Mouse (Mus musculus) layer of hippocampus, adult 18-20 months (tissue): Measurements from ENCODE around the gene Gm13271. TPM values are rescaled to one million over a fixed set of nuclear protein-coding genes. Genes with fewer than 3 reads are reported as not detected.
"Not testable (repeated sequence)": the region's sequence is repeated elsewhere in the genome, so short reads cannot be mapped to it uniquely, and the experiment has no call there.

Experiments used
- DNase-seq, 2 experiments: peaks; one replicate each; pipeline ENCODE4 v3.0.0; 2022; ENCODE audit warnings: low spot score in 2 of 2
- total RNA-seq, 2 experiments: library from RNA; stranded (reverse); gene quantifications; 2 replicates each; pipeline ENCODE4 v1.2.3; 2021

The Gm13271 gene
- total RNA-seq, 2 experiments from 2014 or later, result not detected

DNA sequence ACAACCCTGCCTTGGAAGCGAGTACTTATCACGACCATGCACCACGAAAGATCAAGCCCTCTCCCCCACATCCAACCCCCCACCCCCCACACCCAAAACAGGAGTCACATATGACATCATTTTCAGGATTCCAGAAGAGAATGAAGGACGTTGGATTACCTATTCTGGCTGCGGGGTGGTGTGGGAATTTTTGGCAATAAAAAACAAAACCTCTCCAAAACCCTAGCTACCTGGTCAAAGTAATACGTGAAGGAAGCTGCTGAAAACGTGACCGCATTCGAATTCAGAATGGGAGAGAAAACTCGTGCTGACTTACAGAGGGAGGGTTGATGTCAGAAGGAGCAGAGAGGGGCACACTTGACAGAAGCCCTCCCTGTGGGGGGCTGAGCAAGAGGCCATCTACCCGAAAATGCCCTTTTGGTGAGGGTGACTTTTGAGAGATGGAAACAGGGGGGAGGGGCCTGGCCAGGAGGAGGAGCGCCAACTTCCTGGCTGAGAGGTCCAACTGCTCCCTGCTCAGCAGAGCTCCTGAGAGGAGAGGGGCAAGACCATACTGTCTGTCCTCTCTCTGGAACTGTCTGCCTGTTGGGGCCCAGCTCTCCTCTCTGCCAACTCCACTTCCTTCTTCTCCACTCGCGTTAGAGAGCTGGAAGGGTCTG lies 5.1 kb downstream of the Gm13271 start, which contains the start of gene Gm13283:
Gene Gm13283, plus strand, starts transcription at position 510 of the 659 bp plus-strand sequence.
- DNase-seq, result peak in 1 of 2 experiments; percentile 17

DNA sequence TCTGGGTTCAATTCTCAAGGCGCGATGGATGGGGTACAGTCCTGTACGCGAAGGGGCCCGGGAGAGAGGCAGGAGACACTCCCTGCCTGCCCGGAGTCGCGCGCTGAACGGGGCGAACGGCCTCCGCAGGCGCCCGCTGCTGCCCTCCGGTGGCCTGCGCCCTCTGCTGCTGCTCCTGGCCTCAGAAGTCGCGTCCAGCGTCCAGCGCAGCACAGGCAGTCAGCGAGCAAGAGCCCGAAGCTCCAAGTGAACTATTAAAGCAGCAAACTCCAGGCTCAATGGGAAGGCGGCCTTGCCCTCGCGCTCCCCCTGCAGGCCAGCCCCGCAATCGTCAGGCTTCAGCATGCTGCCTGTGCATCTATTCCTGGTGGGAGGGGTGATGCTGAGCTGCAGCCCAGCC lies 5.8 kb downstream of the Gm13271 start:
- peak; percentile 21 to 48 for DNase-seq

- peak; percentile 61 to 71 for DNase-seq
These were observed 7.1 kb downstream of the Gm13271 start for GRCm38 (mm10) chr4:88761776-88762175.

DNA sequence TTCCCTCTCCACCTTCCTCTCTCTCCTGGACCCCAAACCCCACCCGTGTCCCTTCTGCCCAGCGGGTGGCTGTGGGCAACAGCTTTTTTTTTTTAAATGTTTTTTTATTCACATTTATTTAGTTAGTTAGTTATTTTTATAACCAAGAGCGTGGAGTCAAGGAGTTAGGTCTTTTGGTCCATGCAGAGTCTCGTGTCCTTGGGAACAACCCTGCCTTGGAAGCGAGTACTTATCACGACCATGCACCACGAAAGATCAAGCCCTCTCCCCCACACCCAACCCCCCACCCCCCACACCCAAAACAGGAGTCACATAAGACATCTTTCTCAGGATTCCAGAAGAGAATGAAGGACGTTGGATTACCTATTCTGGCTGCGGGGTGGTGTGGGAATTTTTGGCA lies 7.7 kb downstream of the Gm13271 start:
- peak in 1 of 2 experiments; percentile 17 for DNase-seq

DNA sequence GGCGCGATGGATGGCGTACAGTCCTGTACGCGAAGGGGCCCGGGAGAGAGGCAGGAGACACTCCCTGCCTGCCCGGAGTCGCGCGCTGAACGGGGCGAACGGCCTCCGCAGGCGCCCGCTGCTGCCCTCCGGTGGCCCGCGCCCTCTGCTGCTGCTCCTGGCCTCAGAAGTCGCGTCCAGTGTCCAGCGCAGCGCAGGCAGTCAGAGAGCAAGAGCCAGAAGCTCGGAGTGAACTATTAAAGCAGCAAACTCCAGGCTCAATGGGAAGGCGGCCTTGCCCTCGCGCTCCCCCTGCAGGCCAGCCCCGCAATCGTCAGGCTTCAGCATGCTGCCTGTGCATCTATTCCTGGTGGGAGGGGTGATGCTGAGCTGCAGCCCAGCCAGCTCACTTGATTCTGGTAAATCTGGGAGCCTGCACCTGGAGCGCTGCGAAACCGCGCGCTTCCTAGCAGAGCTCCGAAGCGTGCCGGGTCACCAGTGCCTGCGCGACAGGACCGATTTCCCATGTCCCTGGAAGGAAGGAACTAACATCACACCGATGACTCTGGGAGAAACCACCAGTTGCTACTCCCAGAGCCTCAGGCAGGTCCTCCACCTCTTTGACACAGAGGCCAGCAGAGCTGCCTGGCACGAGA lies 8.8 kb downstream of the Gm13271 start:
- DNase-seq, result peak in 1 of 2 experiments; percentile 16

DNA sequence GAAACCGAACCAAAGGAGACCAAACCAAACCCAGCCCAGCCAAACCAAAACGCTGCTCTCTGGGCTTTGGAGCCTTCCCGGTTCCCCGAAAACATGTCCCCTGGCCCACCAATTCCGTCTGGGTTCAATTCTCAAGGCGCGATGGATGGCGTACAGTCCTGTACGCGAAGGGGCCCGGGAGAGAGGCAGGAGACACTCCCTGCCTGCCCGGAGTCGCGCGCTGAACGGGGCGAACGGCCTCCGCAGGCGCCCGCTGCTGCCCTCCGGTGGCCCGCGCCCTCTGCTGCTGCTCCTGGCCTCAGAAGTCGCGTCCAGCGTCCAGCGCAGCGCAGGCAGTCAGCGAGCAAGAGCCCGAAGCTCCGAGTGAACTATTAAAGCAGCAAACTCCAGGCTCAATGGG lies 18.9 kb downstream of the Gm13271 start, which contains the start of gene Gm13290:
Gene Gm13290, plus strand, starts transcription at position 301 of the 400 bp plus-strand sequence.
- DNase-seq, result not testable (repeated sequence)

DNA sequence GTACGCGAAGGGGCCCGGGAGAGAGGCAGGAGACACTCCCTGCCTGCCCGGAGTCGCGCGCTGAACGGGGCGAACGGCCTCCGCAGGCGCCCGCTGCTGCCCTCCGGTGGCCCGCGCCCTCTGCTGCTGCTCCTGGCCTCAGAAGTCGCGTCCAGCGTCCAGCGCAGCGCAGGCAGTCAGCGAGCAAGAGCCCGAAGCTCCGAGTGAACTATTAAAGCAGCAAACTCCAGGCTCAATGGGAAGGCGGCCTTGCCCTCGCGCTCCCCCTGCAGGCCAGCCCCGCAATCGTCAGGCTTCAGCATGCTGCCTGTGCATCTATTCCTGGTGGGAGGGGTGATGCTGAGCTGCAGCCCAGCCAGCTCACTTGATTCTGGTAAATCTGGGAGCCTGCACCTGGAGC lies 22.0 kb downstream of the Gm13271 start, which contains the start of gene Gm13289:
Gene Gm13289, plus strand, starts transcription at position 301 of the 400 bp plus-strand sequence.
- DNase-seq, result not testable (repeated sequence)

GRCm38 (mm10) chr4:88779550-88779949 lies 24.9 kb downstream of the Gm13271 start, which contains the start of gene Gm13272:
TSS of gene Gm13272 (plus strand) at chr4:88779850.
- not testable (repeated sequence) for DNase-seq

DNA sequence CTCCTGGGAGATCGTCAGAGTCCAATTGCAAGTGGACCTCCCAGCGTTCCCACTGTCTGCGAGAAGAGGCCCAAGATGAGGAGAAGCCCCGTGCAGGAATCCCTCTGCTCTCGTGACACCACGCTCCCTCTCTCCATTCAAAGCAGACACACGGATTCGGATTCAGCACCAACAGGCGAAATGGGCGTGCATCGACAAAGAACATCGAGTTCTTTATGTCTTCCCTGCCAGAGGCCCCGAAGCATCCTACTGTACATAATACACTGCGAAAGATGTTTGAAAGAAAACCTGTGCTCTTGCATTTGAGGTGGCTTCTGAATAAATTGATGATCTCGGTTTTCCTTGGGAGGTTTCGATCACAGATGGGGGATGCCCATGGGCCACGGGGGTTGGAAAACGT lies 25.7 kb downstream of the Gm13271 start:
- DNase-seq, result not testable (repeated sequence)

- DNase-seq, result not testable (repeated sequence)
These were observed 27.2 kb downstream of the Gm13271 start, which contains the start of gene Ifnz for GRCm38 (mm10) chr4:88781831-88782230. TSS of gene Ifnz (plus strand) at chr4:88782131.

DNA sequence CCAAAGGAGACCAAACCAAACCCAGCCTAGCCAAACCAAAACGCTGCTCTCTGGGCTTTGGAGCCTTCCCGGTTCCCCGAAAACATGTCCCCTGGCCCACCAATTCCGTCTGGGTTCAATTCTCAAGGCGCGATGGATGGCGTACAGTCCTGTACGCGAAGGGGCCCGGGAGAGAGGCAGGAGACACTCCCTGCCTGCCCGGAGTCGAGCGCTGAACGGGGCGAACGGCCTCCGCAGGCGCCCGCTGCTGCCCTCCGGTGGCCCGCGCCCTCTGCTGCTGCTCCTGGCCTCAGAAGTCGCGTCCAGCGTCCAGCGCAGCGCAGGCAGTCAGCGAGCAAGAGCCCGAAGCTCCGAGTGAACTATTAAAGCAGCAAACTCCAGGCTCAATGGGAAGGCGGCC lies 27.7 kb downstream of the Gm13271 start:
- not testable (repeated sequence) for DNase-seq

- DNase-seq, result not testable (repeated sequence)
These were observed 30.7 kb downstream of the Gm13271 start, which contains the start of gene Gm13276 for GRCm38 (mm10) chr4:88785409-88785808. TSS of gene Gm13276 (plus strand) at chr4:88785709.

DNA sequence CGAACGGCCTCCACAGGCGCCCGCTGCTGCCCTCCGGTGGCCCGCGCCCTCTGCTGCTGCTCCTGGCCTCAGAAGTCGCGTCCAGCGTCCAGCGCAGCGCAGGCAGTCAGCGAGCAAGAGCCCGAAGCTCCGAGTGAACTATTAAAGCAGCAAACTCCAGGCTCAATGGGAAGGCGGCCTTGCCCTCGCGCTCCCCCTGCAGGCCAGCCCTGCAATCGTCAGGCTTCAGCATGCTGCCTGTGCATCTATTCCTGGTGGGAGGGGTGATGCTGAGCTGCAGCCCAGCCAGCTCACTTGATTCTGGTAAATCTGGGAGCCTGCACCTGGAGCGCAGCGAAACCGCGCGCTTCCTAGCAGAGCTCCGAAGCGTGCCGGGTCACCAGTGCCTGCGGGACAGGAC lies 33.7 kb downstream of the Gm13271 start, which contains the start of gene Gm13277:
Gene Gm13277, plus strand, starts transcription at position 231 of the 400 bp plus-strand sequence.
- peak; percentile 58 to 79 for DNase-seq

GRCm38 (mm10) chr4:88791250-88791649 lies 36.6 kb downstream of the Gm13271 start, which contains the start of gene Gm13278:
TSS of gene Gm13278 (plus strand) at chr4:88791550.
- not testable (repeated sequence) for DNase-seq

GRCm38 (mm10) chr4:88793936-88794675 lies 39.4 kb downstream of the Gm13271 start, which contains the start of gene Gm13275:
TSS of gene Gm13275 (plus strand) at chr4:88794487.
- DNase-seq, result peak; percentile 52 to 63

DNA sequence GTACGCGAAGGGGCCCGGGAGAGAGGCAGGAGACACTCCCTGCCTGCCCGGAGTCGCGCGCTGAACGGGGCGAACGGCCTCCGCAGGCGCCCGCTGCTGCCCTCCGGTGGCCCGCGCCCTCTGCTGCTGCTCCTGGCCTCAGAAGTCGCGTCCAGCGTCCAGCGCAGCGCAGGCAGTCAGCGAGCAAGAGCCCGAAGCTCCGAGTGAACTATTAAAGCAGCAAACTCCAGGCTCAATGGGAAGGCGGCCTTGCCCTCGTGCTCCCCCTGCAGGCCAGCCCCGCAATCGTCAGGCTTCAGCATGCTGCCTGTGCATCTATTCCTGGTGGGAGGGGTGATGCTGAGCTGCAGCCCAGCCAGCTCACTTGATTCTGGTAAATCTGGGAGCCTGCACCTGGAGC lies 42.4 kb downstream of the Gm13271 start, which contains the start of gene Gm13279:
Gene Gm13279, plus strand, starts transcription at position 301 of the 400 bp plus-strand sequence.
- not testable (repeated sequence) for DNase-seq

DNA sequence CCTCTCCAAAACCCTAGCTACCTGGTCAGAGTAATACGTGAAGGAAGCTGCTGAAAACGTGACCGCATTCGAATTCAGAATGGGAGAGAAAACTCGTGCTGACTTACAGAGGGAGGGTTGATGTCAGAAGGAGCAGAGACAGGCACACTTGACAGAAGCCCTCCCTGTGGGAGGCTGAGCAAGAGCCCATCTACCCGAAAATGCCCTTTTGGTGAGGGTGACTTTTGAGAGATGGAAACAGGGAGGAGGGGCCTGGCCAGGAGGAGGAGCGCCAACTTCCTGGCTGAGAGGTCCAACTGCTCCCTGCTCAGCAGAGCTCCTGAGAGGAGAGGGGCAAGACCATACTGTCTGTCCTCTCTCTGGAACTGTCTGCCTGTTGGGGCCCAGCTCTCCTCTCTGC lies 44.7 kb downstream of the Gm13271 start, which contains the start of gene Gm13285:
Gene Gm13285, plus strand, starts transcription at position 301 of the 400 bp plus-strand sequence.
- not testable (repeated sequence) for DNase-seq

DNA sequence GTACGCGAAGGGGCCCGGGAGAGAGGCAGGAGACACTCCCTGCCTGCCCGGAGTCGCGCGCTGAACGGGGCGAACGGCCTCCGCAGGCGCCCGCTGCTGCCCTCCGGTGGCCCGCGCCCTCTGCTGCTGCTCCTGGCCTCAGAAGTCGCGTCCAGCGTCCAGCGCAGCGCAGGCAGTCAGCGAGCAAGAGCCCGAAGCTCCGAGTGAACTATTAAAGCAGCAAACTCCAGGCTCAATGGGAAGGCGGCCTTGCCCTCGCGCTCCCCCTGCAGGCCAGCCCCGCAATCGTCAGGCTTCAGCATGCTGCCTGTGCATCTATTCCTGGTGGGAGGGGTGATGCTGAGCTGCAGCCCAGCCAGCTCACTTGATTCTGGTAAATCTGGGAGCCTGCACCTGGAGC lies 48.3 kb downstream of the Gm13271 start, which contains the start of gene Gm13287:
Gene Gm13287, plus strand, starts transcription at position 301 of the 400 bp plus-strand sequence.
- not testable (repeated sequence) for DNase-seq
